Mouse (Mus musculus): Measurements from ENCODE around the gene Scn4a. TPM values are rescaled to one million over a fixed set of nuclear protein-coding genes. Genes with fewer than 3 reads are reported as not detected.

Gene Scn4a
- total and polyA plus RNA-seq, 3 experiments, result 11.9 to 22.8 (median 22.1) TPM

- no peaks in the 10 kb centered on the region for H3K4me1 ChIP-seq (ENCODE audit: control insufficient read depth, insufficient read depth, low read length)
- DNase-seq, result no peak
- TF ChIP-seq EP300 (IDR thresholded peaks at IDR 0.05; ENCODE audit: insufficient read depth, low read depth, low read length) (no peak), POLR2A (IDR thresholded peaks at IDR 0.05; ENCODE audit: insufficient read depth, low read depth, low read length) (no peak), CTCF (IDR thresholded peaks at IDR 0.05) (no peak)
- no peaks in the 10 kb centered on the region for H3K27me3 ChIP-seq (ENCODE audit: control insufficient read depth, insufficient read depth, low read length)
- H3K79me2 ChIP-seq (replicated peaks; ENCODE audit: control insufficient read depth, insufficient read depth, low read length), result no peaks in the 10 kb centered on the region
- 56% methylated on average over 11 of the region's 11 CpGs for WGBS
- H3K4me3 ChIP-seq, result no peak overlapping the region
- intact Hi-C loops (cut with DNase I), result no loop called here
- no peaks in the 10 kb centered on the region for H3K36me3 ChIP-seq (ENCODE audit: control insufficient read depth, insufficient read depth, low read length)
- no peak overlapping the region for H3K9ac ChIP-seq (ENCODE audit: low read depth, low read length)
- no peak overlapping the region for H3K27ac ChIP-seq
Observed at GRCm38 (mm10) chr11:106286987-106287386, 66.1 kb downstream of the Scn4a start.

- intact Hi-C loops (cut with DNase I), result no loop called here
- TF ChIP-seq CTCF (IDR thresholded peaks at IDR 0.05) (no peak), EP300 (IDR thresholded peaks at IDR 0.05; ENCODE audit: insufficient read depth, low read depth, low read length) (no peak), POLR2A (IDR thresholded peaks at IDR 0.05; ENCODE audit: insufficient read depth, low read depth, low read length) (no peak)
Observed at GRCm38 (mm10) chr11:106286206-106286605, 66.9 kb downstream of the Scn4a start.

GRCm38 (mm10) chr11:106284126-106284525 is 69.0 kb downstream of the Scn4a start:
- 54% methylated on average over 8 of the region's 8 CpGs for WGBS
- no peak overlapping the region for H3K9ac ChIP-seq (ENCODE audit: low read depth, low read length)
- TF ChIP-seq EP300 (IDR thresholded peaks at IDR 0.05; ENCODE audit: insufficient read depth, low read depth, low read length) (no peak), CTCF (IDR thresholded peaks at IDR 0.05) (no peak), POLR2A (IDR thresholded peaks at IDR 0.05; ENCODE audit: insufficient read depth, low read depth, low read length) (no peak)
- H3K4me1 ChIP-seq (ENCODE audit: control insufficient read depth, insufficient read depth, low read length), result no peaks in the 10 kb centered on the region
- no peaks in the 10 kb centered on the region for H3K36me3 ChIP-seq (ENCODE audit: control insufficient read depth, insufficient read depth, low read length)
- H3K4me3 ChIP-seq, result no peak overlapping the region
- no peak for DNase-seq
- H3K27me3 ChIP-seq (ENCODE audit: control insufficient read depth, insufficient read depth, low read length), result no peaks in the 10 kb centered on the region
- H3K79me2 ChIP-seq (replicated peaks; ENCODE audit: control insufficient read depth, insufficient read depth, low read length), result no peaks in the 10 kb centered on the region
- intact Hi-C loops (cut with DNase I), result no loop called here
- H3K27ac ChIP-seq, result no peak overlapping the region

More at GRCm38 (mm10) chr11:106286206-106286605, 66.9 kb downstream of the Scn4a start:
- Histone ChIP-seq H3K4me3 (no peak overlapping the region), H3K36me3 (ENCODE audit: control insufficient read depth, insufficient read depth, low read length) (no peaks in the 10 kb centered on the region), H3K27ac (no peak overlapping the region), H3K79me2 (replicated peaks; ENCODE audit: control insufficient read depth, insufficient read depth, low read length) (no peaks in the 10 kb centered on the region), H3K4me1 (ENCODE audit: control insufficient read depth, insufficient read depth, low read length) (no peaks in the 10 kb centered on the region), H3K27me3 (ENCODE audit: control insufficient read depth, insufficient read depth, low read length) (no peaks in the 10 kb centered on the region), H3K9ac (ENCODE audit: low read depth, low read length) (no peak overlapping the region)
- 85% methylated on average over 7 of the region's 7 CpGs for WGBS
- no peak for DNase-seq

GRCm38 (mm10) chr11:106283371-106283770 is 69.7 kb downstream of the Scn4a start:
- H3K4me3 ChIP-seq, result no peak overlapping the region
- no peaks in the 10 kb centered on the region for H3K79me2 ChIP-seq (replicated peaks; ENCODE audit: control insufficient read depth, insufficient read depth, low read length)
- H3K9ac ChIP-seq (ENCODE audit: low read depth, low read length), result no peak overlapping the region
- intact Hi-C loops (cut with DNase I), result no loop called here
- TF ChIP-seq POLR2A (IDR thresholded peaks at IDR 0.05; ENCODE audit: insufficient read depth, low read depth, low read length), result no peak
- no peak for TF ChIP-seq CTCF (IDR thresholded peaks at IDR 0.05)
- TF ChIP-seq EP300 (IDR thresholded peaks at IDR 0.05; ENCODE audit: insufficient read depth, low read depth, low read length), result no peak
- H3K4me1 ChIP-seq (ENCODE audit: control insufficient read depth, insufficient read depth, low read length), result no peaks in the 10 kb centered on the region
- WGBS, result 80% methylated on average over 4 of the region's 4 CpGs
- H3K36me3 ChIP-seq (ENCODE audit: control insufficient read depth, insufficient read depth, low read length), result no peaks in the 10 kb centered on the region
- no peaks in the 10 kb centered on the region for H3K27me3 ChIP-seq (ENCODE audit: control insufficient read depth, insufficient read depth, low read length)
- DNase-seq, result no peak
- no peak overlapping the region for H3K27ac ChIP-seq

- Histone ChIP-seq H3K27me3 (ENCODE audit: control insufficient read depth, insufficient read depth, low read length) (no peaks in the 10 kb centered on the region), H3K27ac (no peak overlapping the region), H3K4me1 (ENCODE audit: control insufficient read depth, insufficient read depth, low read length) (no peaks in the 10 kb centered on the region), H3K4me3 (no peak overlapping the region), H3K9ac (ENCODE audit: low read depth, low read length) (no peak overlapping the region), H3K79me2 (replicated peaks; ENCODE audit: control insufficient read depth, insufficient read depth, low read length) (no peaks in the 10 kb centered on the region), H3K36me3 (ENCODE audit: control insufficient read depth, insufficient read depth, low read length) (no peaks in the 10 kb centered on the region)
- whole genome bisulfite sequencing, result 77% methylated on average over 6 of the region's 6 CpGs
- no peak for TF ChIP-seq POLR2A (IDR thresholded peaks at IDR 0.05; ENCODE audit: insufficient read depth, low read depth, low read length)
- no peak for TF ChIP-seq EP300 (IDR thresholded peaks at IDR 0.05; ENCODE audit: insufficient read depth, low read depth, low read length)
- TF ChIP-seq CTCF (IDR thresholded peaks at IDR 0.05), result no peak
- intact Hi-C loops (cut with DNase I), result no loop called here
- DNase-seq, result no peak
Observed at GRCm38 (mm10) chr11:106282452-106282851, 70.6 kb downstream of the Scn4a start.

- intact Hi-C loops (cut with DNase I), result loop anchor here (10.0 kb wide), 1 partner anchor 508 kb away; the partner anchor contains the start of genes Cep95 and Ddx5
- WGBS, result 5% methylated on average over 25 of the region's 25 CpGs
- H3K4me3 ChIP-seq, result no peak within 1 kb of the TSS
Observed at GRCm38 (mm10) chr11:106276454-106276853, 76.6 kb downstream of the Scn4a start, which contains the start of gene Tcam1. Gene Tcam1 (plus strand): TSS chr11:106276672.

More at GRCm38 (mm10) chr11:106276454-106276853, 76.6 kb downstream of the Scn4a start, which contains the start of gene Tcam1:
- Histone ChIP-seq H3K4me1 (ENCODE audit: control insufficient read depth, insufficient read depth, low read length) (peaks cover 8% of the 10 kb centered on the region), H3K79me2 (replicated peaks; ENCODE audit: control insufficient read depth, insufficient read depth, low read length) (no peaks in the 10 kb centered on the region), H3K27ac (no peak within 1 kb of the TSS), H3K27me3 (ENCODE audit: control insufficient read depth, insufficient read depth, low read length) (no peaks in the 10 kb centered on the region), H3K9ac (ENCODE audit: low read depth, low read length) (peak within 1 kb of the TSS; percentile 37; the same call in 1 of the 2 replicates), H3K36me3 (ENCODE audit: control insufficient read depth, insufficient read depth, low read length) (no peaks in the 10 kb centered on the region)
- peak; percentile 91 to 94 for DNase-seq
- TF ChIP-seq EP300 (IDR thresholded peaks at IDR 0.05; ENCODE audit: insufficient read depth, low read depth, low read length), result peak; percentile 54; the same call in 1 of the 2 replicates
- no peak for TF ChIP-seq POLR2A (IDR thresholded peaks at IDR 0.05; ENCODE audit: insufficient read depth, low read depth, low read length)
- peak; percentile 89 for TF ChIP-seq CTCF (IDR thresholded peaks at IDR 0.05)
